Mouse (Mus musculus) heart, postnatal 10 days (tissue): ENCODE data around the gene Epha6. TPM values are rescaled to one million over a fixed set of nuclear protein-coding genes. Genes with fewer than 3 reads are reported as not detected.

Source experiments
- DNase-seq, 2 experiments: peaks; one replicate each; pipeline ENCODE4 v3.0.0; 2021
- intact Hi-C: fragments of 180-260 bp; cut with DNase I; formaldehyde crosslinking; loops from one replicate; pipeline ENCODE4 v1.15.1; 2025
- total RNA-seq, 2 experiments: library from RNA; stranded (reverse); gene quantifications; 2 replicates each; pipeline ENCODE4 v1.2.3; 2021

Epha6 gene
- total RNA-seq, 2 experiments from 2014 or later: not detected

GRCm38 (mm10) chr16:60266367-60267351 lies 338.7 kb downstream of the Epha6 start:
- intact Hi-C loops: no loop called here
- no peak for DNase-seq

DNA sequence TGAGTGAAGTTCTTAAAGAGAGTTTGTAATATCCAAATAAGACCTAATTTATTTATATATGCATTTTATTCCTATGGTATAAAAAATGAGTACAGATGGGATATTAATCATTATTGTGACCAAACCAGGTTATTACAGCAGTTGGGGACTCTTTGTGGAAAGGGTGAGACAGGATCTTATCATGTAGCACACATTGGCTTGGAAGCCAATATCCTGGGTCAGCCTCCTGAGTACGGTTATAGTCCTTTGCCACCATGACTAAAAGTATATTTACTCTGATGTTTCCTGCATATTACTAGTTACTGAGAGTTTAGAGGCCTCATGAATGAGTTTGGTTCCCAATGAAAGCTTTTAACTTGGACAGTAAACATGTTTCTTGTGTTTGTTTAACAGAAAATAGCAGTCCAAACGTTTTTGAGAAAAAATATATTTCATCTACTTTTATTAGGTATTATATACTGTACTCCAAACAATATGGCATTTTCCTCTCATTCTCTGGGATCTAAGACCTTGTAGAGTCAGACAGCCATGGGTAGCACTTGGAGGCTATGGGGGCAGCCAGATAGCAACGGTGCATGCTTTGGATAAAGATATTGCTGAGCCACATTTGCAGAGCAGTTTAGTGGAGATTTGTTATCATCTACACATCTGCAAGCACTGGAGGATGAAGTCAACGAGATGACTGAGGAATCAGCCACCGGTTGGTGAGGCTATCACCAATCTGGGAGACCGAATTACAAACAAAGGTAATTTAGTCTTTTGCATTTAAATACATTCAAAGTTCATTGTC lies 340.4 kb downstream of the Epha6 start:
- intact Hi-C loops: no loop called here
- no peak for DNase-seq

DNA sequence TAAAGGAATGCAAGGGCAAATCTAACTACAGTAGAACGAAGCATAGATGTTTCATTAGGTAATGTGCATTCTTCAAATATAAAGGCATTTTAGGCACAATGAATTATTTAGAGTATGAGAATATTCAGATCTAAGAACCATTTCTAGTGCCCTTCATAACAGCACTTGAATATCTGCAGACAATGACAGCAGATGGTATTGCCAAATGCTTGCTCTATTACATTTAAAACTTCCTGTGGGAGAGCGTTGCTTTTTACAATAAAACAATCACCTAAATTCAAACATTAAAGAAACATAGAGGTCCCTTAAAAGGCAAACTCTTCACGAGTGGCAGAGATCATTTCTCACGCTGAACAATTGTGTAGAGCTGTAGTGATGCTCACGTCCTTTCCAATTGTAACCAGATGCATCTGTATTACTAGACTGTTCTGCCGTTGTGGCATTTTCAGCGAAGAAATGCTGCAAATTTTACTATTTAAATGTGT lies 347.1 kb downstream of the Epha6 start:
- intact Hi-C loops: no loop called here
- DNase-seq: no peak

DNA sequence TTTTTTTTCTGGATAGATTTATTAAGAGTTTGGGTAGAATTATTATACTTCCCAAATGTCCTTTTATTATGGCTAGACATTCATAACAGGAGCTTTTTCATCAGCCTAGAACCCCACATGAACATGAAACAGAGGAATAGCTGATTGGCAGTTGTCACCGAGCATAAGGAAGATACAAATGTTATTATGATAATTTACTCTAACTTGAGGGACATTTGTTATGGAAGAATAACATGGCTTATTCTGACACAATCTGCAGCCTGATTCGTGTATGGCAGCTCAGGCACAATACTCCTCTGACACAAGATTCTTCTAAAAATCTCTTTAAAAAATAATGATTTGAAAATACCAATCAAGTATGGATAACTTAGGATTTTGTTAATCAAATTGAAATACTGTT lies 347.7 kb downstream of the Epha6 start:
- no peak for DNase-seq
- intact Hi-C loops: no loop called here

- intact Hi-C loops: no loop called here
- DNase-seq: no peak
These were observed 348.3 kb downstream of the Epha6 start for GRCm38 (mm10) chr16:60257044-60257443.

DNA sequence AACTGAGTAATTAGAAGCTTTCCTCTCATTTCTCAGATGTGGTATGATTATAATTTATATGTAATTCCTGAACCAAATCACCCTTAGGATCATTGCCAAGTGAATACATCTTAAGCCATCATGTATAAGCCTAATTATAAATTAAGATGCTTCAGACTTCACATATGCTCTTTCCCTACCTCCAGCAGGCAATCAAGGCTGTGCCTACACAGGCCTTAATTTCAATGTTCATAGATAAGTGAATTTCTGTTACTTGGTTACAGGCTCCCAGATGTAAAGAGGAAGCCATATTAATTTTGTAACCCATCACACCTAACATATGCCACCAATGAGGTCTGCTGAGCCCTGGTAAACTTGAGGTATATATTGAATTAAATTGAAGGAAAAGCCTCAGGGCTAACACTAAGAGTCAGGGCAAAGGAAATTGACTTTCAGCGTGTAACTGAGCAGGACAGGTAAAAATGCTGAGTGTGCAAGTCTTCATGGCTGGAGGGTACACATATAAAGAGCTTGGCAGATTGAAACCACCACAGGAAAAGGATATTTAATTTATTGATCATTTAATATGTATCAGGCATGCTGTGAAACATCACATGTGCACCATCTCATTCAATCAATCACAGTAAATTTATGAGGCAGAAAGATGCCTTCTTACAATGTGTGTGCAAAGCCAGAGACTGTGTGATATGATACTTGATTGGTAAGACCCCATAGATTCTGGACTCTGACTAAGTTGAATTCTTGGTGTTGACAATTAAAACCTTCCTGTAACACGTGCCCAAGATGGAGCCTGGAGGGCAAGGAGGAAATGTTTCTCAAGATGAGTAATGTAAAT lies 365.8 kb downstream of the Epha6 start:
- no peak for DNase-seq
- intact Hi-C loops: no loop called here

GRCm38 (mm10) chr16:60233985-60234766 lies 371.2 kb downstream of the Epha6 start:
- DNase-seq: no peak
- intact Hi-C loops: no loop called here

DNA sequence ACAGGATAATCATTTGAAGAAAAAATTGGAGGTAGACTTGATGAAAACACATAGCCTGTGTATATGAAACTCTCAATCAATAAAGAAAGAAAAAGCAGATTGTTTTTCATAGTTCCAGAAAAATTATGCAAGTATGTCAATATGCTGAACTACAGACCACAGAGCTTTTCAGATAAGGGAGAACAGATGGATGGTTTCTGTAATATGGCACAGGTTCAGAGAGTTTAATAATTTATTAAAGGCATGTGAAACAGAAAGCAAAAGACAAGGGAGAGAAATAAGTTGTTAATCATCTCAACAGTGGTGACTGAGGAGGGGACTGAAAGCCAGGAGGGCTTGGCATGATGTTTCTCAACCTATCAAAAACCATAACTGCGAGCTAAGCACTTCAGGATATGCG lies 372.3 kb downstream of the Epha6 start:
- DNase-seq: no peak
- intact Hi-C loops: no loop called here

DNA sequence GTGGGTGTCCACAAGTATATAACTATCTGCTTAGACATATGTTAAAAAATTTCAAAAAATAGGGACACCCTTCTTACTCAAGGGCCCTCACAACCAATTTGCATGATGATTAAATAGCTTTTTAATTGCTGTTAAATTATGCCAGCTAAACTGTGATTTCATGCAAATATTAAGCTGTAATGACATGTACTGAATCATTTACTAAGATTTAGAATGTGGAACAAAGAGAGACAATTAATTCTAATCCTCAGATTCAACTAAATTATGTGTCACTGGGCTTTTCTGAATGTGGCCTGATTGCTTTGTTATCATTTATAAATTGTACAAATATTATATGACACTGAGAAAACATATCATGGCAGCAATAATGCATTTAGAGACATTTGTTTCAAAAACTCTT lies 396.2 kb downstream of the Epha6 start:
- intact Hi-C loops: no loop called here
- no peak for DNase-seq

DNA sequence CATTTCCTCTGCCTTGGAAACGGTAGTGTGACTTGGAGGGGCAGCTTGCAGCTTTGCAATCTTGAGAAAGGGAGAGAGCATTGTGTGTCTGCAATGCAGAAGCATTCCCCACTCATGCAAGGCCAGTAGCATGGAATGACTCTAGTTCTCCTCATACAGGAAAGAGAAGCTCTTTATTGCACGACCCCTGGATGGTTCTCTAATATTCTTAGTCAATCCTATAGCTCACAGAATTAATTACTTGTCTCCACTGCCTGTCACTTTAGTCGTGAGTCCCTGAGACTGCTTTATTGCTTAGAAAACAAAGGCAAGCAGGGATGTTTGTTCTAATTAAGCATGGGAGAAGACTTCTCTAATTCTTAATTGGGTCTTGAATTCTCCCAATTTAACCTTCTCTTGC lies 429.8 kb downstream of the Epha6 start:
- intact Hi-C loops: no loop called here

GRCm38 (mm10) chr16:60152439-60152838 lies 452.9 kb downstream of the Epha6 start:
- intact Hi-C loops: no loop called here
- DNase-seq: no peak

More for the DNA sequence above, 429.8 kb downstream of the Epha6 start:
- no peak for DNase-seq

- DNase-seq: no peak
- intact Hi-C loops: no loop called here
These were observed 461.0 kb downstream of the Epha6 start for GRCm38 (mm10) chr16:60144370-60144769.

- intact Hi-C loops: no loop called here
- DNase-seq: no peak
These were observed 483.9 kb downstream of the Epha6 start for GRCm38 (mm10) chr16:60121435-60121834.

DNA sequence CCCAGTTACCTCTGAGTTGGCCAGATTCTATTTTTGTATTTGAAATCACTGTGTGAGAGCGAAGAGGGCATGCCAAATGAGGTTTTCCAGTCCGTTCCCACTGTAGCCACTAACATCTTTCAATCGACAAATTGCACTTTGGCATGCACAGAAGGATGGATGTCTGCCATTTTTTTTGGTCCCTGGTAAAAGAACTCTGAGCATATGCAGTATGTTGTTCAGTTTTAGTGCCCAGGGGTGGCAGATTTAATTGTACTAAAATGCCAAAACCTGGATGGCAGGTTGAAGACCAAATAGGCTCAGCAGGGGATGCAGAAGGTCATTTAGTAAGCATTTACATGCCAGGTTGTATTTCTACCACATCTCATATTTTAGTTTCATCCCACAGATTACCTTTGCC lies 503.1 kb downstream of the Epha6 start:
- intact Hi-C loops: no loop called here
- DNase-seq: no peak

GRCm38 (mm10) chr16:60095333-60095732 lies 510.0 kb downstream of the Epha6 start:
- intact Hi-C loops: no loop called here
- DNase-seq: no peak

- intact Hi-C loops: no loop called here
- DNase-seq: no peak
These were observed 518.4 kb downstream of the Epha6 start for GRCm38 (mm10) chr16:60086976-60087375.

DNA sequence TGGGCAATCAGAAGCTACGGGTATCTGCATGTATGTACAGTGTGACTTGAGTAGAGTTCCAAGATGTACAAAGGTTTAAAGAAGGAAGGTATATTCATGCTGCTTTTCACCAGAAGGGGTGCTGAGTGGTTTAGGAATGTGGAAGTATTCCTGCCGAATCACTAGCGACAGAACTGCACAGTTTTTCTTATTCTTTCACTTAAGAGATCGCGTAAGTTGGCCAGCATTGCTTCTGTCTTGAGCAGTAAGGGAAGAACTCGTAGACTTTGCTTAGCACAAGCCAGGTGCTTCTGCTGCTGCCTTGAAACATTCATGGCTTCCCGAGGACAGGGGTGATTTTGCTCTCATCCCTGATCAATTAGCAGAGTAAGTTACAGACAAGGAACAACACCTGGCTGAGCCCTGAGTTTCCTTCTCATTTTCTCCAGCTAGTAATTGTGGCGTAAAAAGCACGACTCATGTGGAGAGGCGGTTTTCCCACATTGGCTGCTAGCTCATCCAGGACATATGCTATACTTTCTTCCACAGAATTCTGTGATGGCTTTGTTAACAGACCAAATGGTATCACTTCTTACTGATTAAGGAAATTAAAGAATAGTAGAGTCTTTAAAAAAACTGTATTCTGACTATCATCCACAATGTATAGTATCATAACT lies 534.7 kb downstream of the Epha6 start:
- no peak for DNase-seq
- intact Hi-C loops: no loop called here

- DNase-seq: no peak
- intact Hi-C loops: no loop called here
These were observed 561.5 kb downstream of the Epha6 start for GRCm38 (mm10) chr16:60043809-60044208.

- intact Hi-C loops: no loop called here
- DNase-seq: no peak
These were observed 577.0 kb downstream of the Epha6 start for GRCm38 (mm10) chr16:60028381-60028780.
